Mouse (Mus musculus): Measurements from ENCODE around the gene Gfm1.

DNA sequence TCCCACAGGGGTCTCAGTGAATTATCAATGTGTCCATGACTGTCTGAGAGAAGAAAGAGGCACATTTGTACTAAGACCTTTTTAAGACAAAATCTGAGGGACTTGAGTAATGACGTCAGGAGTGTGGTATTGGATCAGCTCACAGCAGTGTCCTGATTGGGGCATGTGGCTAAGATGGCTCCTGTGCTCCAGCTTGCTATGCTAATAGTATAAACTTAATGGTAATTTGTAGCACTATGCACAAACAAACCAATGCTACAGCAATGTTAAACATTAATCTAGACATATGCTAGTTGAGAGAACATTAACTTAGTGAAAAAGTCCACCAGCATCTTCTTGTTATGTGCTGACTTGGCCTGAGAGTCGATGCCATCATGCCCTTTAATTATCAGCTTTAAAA, 55.3 kb downstream of the Gfm1 start:
- TF ChIP-seq CTCF (IDR thresholded peaks at IDR 0.05; ENCODE audit: borderline replicate concordance, control insufficient read depth, extremely low read depth, insufficient read depth, low read length, poor library complexity) (no peak), POLR2A (IDR thresholded peaks at IDR 0.05; ENCODE audit: control insufficient read depth, extremely low read depth, insufficient read depth, low read length, poor library complexity) (no peak)
